Mouse (Mus musculus): ENCODE results near the gene Slc6a5.

Slc6a5 gene

DNA sequence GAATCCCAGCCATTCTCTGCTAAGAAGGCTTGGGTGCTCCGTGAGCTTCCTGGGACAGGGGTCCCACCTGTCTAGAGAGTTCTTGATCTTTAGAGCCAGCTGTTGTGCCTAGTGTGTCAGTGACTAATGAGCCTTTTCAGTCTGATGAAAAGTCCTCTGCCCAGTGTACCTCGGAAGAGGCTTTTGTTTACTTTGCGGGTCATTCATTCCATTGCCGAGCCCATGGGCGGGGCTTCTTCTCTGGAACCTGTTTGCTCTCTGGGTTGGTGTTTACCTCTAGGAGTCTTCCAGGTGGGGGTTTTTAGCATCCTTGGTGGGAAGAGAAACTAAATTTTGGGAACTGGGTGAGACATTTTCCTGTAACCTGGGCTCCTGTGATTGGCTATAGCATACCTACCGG, 74.8 kb downstream of the Slc6a5 start:
- DNase-seq (ENCODE audit: low spot score) = no peak

DNA sequence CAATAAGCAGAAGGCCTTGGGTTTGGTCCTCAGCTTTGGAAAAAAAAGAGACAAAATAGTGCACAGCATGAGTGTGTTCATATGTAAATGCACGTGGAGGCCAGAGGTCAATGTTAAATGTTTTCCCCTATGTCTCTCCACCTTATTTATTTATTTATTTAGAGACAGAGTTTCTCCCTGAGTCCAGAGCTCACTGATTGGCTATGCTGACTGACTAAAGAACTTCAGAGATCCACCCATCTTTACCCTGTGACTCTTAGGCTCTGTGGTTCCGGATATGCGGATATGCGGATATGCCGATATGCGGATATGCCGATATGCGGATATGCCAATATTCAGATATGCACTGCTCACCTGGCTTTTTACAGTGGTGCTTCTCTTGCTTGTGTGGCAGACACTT, 76.0 kb downstream of the Slc6a5 start:
- DNase-seq (ENCODE audit: low spot score) = no peak

DNA sequence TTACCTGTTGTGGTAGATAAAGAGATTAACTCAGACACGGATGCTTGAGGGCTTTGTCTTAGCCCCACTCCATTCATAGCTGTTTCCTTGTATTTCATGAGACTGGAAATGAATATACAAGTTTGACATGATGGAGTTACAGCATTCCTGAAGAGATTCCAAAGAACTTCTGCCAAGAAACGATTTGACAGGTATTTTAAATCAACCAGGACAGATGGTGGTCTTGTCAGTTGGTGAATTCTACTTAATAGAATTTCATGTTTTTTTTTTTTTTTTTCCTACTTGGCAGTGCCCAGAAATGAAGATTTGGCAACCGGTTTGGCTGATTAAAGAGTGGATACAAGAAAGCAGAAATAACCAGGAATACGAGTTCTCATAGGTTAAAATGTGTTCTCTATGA, 89.4 kb downstream of the Slc6a5 start:
- DNase-seq (ENCODE audit: low spot score) = no peak

DNA sequence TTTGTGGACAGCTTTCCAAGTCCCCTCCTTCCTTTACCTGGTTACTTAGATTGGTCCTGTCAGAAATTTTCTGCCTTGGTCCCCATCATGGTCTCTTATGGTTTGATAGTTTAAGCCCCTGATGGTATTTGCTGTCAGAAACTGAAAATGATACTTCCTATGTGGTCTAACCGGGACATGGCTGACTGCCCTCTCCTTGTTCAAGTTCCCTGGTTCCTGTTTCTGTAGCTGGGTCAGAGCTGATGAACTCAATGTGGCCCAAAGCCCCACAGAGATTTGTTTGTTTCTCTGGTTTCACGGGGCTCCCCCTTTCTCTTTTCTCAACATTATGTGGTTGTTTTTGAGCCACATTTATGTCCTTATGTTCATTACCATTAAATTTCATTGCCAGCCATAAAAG, 95.3 kb downstream of the Slc6a5 start:
- DNase-seq (ENCODE audit: low spot score) = no peak
